ENCODE assay signal across 31 mouse cellular contexts in the genomic region with DNA sequence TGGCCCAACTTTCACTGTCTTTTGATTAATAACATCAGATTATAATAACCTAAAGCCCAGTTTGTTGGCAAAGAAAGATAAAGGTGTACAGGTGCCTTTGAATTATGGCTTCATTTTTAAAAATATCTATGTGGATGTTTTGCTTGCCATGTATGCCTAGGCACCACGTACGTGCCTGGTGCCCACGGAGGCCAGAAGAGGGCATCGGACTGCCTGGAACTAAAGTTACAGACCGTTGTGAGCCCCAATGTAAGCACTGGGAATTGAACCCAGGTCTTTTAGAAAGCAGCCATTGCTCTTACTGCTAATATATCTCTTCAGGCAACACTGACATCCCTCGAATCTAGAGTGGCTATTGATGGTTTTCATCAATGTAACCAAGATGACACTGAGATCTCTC. TPM values are rescaled to one million over a fixed set of nuclear protein-coding genes. Genes with fewer than 3 reads are reported as not detected.
DNase-seq lines count a peak whose midpoint lies in the region; ATAC-seq and TF ChIP-seq lines count a peak whose summit lies in the region.
"Had no signal": no experiment of that assay in that cellular context is flagged by ENCODE, and none has a peak within 500 bp of the region (broad histone marks: within the 10 kb centered on the region; RNA-seq: fewer than 3 reads in every experiment).

No protein-coding gene starts in this region.

- TF ChIP-seq EP300 in liver, embryonic 14.5 days (IDR thresholded peaks at IDR 0.05; ENCODE audit: low read depth) = no peak

- H3K27me3 ChIP-seq in thymus, adult 2 months (ENCODE audit: control insufficient read depth, insufficient read depth, low read length) = no peaks in the 10 kb centered on the region
- no peaks in the 10 kb centered on the region for H3K27me3 ChIP-seq in liver, embryonic 14.5 days (ENCODE audit: control insufficient read depth, insufficient read depth, low read length)
- no peaks in the 10 kb centered on the region for H3K27me3 ChIP-seq in forebrain, embryonic 11.5 days (ENCODE audit: control insufficient read depth, insufficient read depth, low read length)
- H3K27me3 ChIP-seq: forebrain, embryonic 15.5 days; heart, embryonic 15.5 days; midbrain, embryonic 13.5 days had no signal

- no peak overlapping the region for H3K4me3 ChIP-seq in thymus, adult 2 months (ENCODE audit: control insufficient read depth, insufficient read depth, low read length)
- no peak overlapping the region for H3K4me3 ChIP-seq in bone marrow, adult 2 months (replicated peaks; ENCODE audit: control insufficient read depth, low read depth, low read length)
- no peak overlapping the region for H3K4me3 ChIP-seq in liver, embryonic 14.5 days (ENCODE audit: insufficient read depth in 1 of 2, low read depth in 2 of 2, low read length in 2 of 2)
- H3K4me3 ChIP-seq in forebrain, embryonic 11.5 days (ENCODE audit: low read depth, low read length) = no peak overlapping the region
- H3K4me3 ChIP-seq: forebrain, embryonic 15.5 days; heart, embryonic 15.5 days; midbrain, embryonic 13.5 days had no signal

- TF ChIP-seq CTCF in thymus, adult 2 months (IDR thresholded peaks at IDR 0.05; ENCODE audit: borderline replicate concordance, control insufficient read depth, extremely low read depth, insufficient read depth, low read length, poor library complexity) = no peak
- peak; percentile 34; the same call in 1 of the 2 replicates for TF ChIP-seq CTCF in bone marrow, adult 2 months (IDR thresholded peaks at IDR 0.05; ENCODE audit: control insufficient read depth, insufficient read depth, low read length)
- TF ChIP-seq CTCF in liver, embryonic 14.5 days (IDR thresholded peaks at IDR 0.05; ENCODE audit: low read depth) = peak; percentile 53

- no peak for ATAC-seq in liver, embryonic 14.5 days (ENCODE audit: insufficient read depth)
- no peak for ATAC-seq in forebrain, embryonic 11.5 days (replicated peaks; ENCODE audit: low FRiP score)
- ATAC-seq in CD4-positive, CD25-positive, alpha-beta regulatory T cell, adult 4 months = no peak
- ATAC-seq: activated CD4-positive, CD25-positive, alpha-beta regulatory T cell, adult 4 months; forebrain, embryonic 15.5 days; hindbrain, embryonic 16.5 days; lung, postnatal 0 days; midbrain, embryonic 13.5 days had no signal

- peak; percentile 30 for DNase-seq in thymus, postnatal 4 days
- DNase-seq in thymus, adult 2 months = no peak
- DNase-seq in liver, embryonic 14.5 days (ENCODE audit: low read depth in 3 of 3, low spot score in 3 of 3) = no peak
- DNase-seq in forebrain, embryonic 11.5 days (ENCODE audit: low spot score) = no peak
- DNase-seq in kidney, adult 11 months = no peak
- DNase-seq: adrenal gland, adult 2 months; adrenal gland, postnatal 36 days; B cell, adult 2 months; cerebellum, adult 2 months; cerebellum, postnatal 14 days; gastrocnemius, postnatal 10 days; kidney, adult 9 months; kidney, postnatal 10 days; lung, adult 18-20 months; thymus, postnatal 36 days had no signal

- H3K9me3 ChIP-seq in liver, embryonic 14.5 days (ENCODE audit: control insufficient read depth, low read length) = no peaks in the 10 kb centered on the region
- H3K9me3 ChIP-seq in forebrain, embryonic 11.5 days (ENCODE audit: control insufficient read depth, low read length) = no peaks in the 10 kb centered on the region
- H3K9me3 ChIP-seq: forebrain, embryonic 15.5 days; heart, embryonic 15.5 days; midbrain, embryonic 13.5 days had no signal

- H3K4me1 ChIP-seq in thymus, adult 2 months (replicated peaks; ENCODE audit: control insufficient read depth, insufficient read depth, low read length) = peaks cover 7% of the 10 kb centered on the region
- peaks cover 4% of the 10 kb centered on the region for H3K4me1 ChIP-seq in bone marrow, adult 2 months (ENCODE audit: control insufficient read depth, insufficient read depth, low read length)
- H3K4me1 ChIP-seq in liver, embryonic 14.5 days (replicated peaks; ENCODE audit: control insufficient read depth in 2 of 2, insufficient read depth in 2 of 2, low read length in 1 of 2) = peaks cover 25 to 28% of the 10 kb centered on the region in 2 experiments
- H3K4me1 ChIP-seq in forebrain, embryonic 11.5 days (replicated peaks; ENCODE audit: control insufficient read depth, insufficient read depth, low read length) = no peaks in the 10 kb centered on the region

- H3K9ac ChIP-seq in liver, embryonic 14.5 days (replicated peaks) = no peak overlapping the region
- no peak overlapping the region for H3K9ac ChIP-seq in forebrain, embryonic 11.5 days (ENCODE audit: low read length)
- H3K9ac ChIP-seq: forebrain, embryonic 15.5 days; heart, embryonic 15.5 days; midbrain, embryonic 13.5 days had no signal

- 0 out of 2 replicates have a peak, but pooled peaks cover 3% of the 10 kb centered on the region for H3K36me3 ChIP-seq in thymus, adult 2 months (ENCODE audit: control insufficient read depth, insufficient read depth, low read length)
- peaks cover 5% of the 10 kb centered on the region; the same call in 1 of the 2 replicates for H3K36me3 ChIP-seq in liver, embryonic 14.5 days (replicated peaks; ENCODE audit: control insufficient read depth, insufficient read depth, low read depth)
- no peaks in the 10 kb centered on the region; the same call in 1 of the 2 replicates for H3K36me3 ChIP-seq in forebrain, embryonic 11.5 days (ENCODE audit: control insufficient read depth, insufficient read depth, low read length)
- H3K36me3 ChIP-seq: forebrain, embryonic 15.5 days; heart, embryonic 15.5 days; midbrain, embryonic 13.5 days had no signal

- WGBS in thymus, adult 2 months = 96% methylated on average over 6 of the region's 6 CpGs
- 81% methylated on average over 6 of the region's 6 CpGs for WGBS in bone marrow, adult 2 months
- WGBS in liver, embryonic 14.5 days (ENCODE audit: insufficient replicate concordance) = 83% methylated on average over 6 of the region's 6 CpGs
- 69% methylated on average over 6 of the region's 6 CpGs for WGBS in forebrain, embryonic 11.5 days

- H3K4me2 ChIP-seq in liver, embryonic 14.5 days (ENCODE audit: low read depth) = peak overlapping the region; percentile 8; the same call in 1 of the 2 replicates
- no peak overlapping the region for H3K4me2 ChIP-seq in forebrain, embryonic 11.5 days (ENCODE audit: low read depth, low read length, severe bottlenecking)
- H3K4me2 ChIP-seq: forebrain, embryonic 15.5 days; heart, embryonic 15.5 days; midbrain, embryonic 13.5 days had no signal

- no peak for TF ChIP-seq POLR2A in thymus, adult 2 months (IDR thresholded peaks at IDR 0.05; ENCODE audit: control insufficient read depth, extremely low read depth, insufficient read depth, low read length, poor library complexity)
- no peak for TF ChIP-seq POLR2A in bone marrow, adult 2 months (IDR thresholded peaks at IDR 0.05; ENCODE audit: borderline replicate concordance, control insufficient read depth, low read depth, low read length)

- H3K27ac ChIP-seq in thymus, adult 2 months (ENCODE audit: control insufficient read depth, insufficient read depth, low read length) = no peak overlapping the region
- H3K27ac ChIP-seq in bone marrow, adult 2 months (ENCODE audit: control insufficient read depth, insufficient read depth, low read depth, low read length, poor library complexity) = no peak overlapping the region
- no peak overlapping the region for H3K27ac ChIP-seq in liver, embryonic 14.5 days
- H3K27ac ChIP-seq in forebrain, embryonic 11.5 days (ENCODE audit: low read depth, low read length) = no peak overlapping the region
- H3K27ac ChIP-seq: forebrain, embryonic 15.5 days; heart, embryonic 15.5 days; macrophage; midbrain, embryonic 13.5 days had no signal

RNA-seq across cellular contexts. Expression of gene Gm20403, which starts 4.4 kb away (rescaled TPM):
- polyA plus RNA-seq in thymus, adult 2 months (2012; rRNA removed) = not detected in 2 replicates
- not detected in 2 replicates for polyA plus RNA-seq in bone marrow, adult 2 months (2011; ENCODE audit: insufficient read depth, insufficient read length, low replicate concordance, missing spikeins)
- not detected in 2 replicates for polyA plus RNA-seq in liver, embryonic 14.5 days (2012; rRNA removed)
- not detected in 2 replicates for polyA plus RNA-seq in liver, embryonic 14.5 days (2014; fragmentation: Nextera tagmentation; extraction: Ambion mirVana)
- polyA plus RNA-seq in forebrain, embryonic 11.5 days (2014; fragmentation: Nextera tagmentation; extraction: Ambion mirVana) = not detected in 2 replicates
- polyA plus RNA-seq in CD4-positive, CD25-positive, alpha-beta regulatory T cell, adult 4 months (2017; shearing (Covaris generic)) = not detected
- polyA plus RNA-seq: activated CD4-positive, CD25-positive, alpha-beta regulatory T cell, adult 4 months; adrenal gland, adult 2 months; cerebellum, adult 2 months; embryonic facial prominence, embryonic 11.5 days; forebrain, embryonic 15.5 days; gonadal fat pad, adult 2 months; heart, embryonic 15.5 days; hindbrain, embryonic 11.5 days; hindbrain, embryonic 16.5 days; intestine, embryonic 14.5 days; limb, embryonic 11.5 days; lung, postnatal 0 days; macrophage; midbrain, embryonic 13.5 days; neural tube, embryonic 14.5 days; stomach, embryonic 14.5 days had no signal

RNA-seq across cellular contexts. Expression of gene Baz1a, which starts 32.2 kb away (rescaled TPM):
- 9.6 and 11.0 TPM in 2 replicates for polyA plus RNA-seq in thymus, adult 2 months (2012; rRNA removed)
- polyA plus RNA-seq in bone marrow, adult 2 months (2011; ENCODE audit: insufficient read depth, insufficient read length, low replicate concordance, missing spikeins) = 34.0 and 40.3 TPM in 2 replicates
- polyA plus RNA-seq in liver, embryonic 14.5 days (2012; rRNA removed) = 9.6 and 17.7 TPM in 2 replicates
- polyA plus RNA-seq in liver, embryonic 14.5 days (2014; fragmentation: Nextera tagmentation; extraction: Ambion mirVana) = 26.4 and 28.0 TPM in 2 replicates
- 41.1 and 41.7 TPM in 2 replicates for polyA plus RNA-seq in forebrain, embryonic 11.5 days (2014; fragmentation: Nextera tagmentation; extraction: Ambion mirVana)
- polyA plus RNA-seq in CD4-positive, CD25-positive, alpha-beta regulatory T cell, adult 4 months (2017; shearing (Covaris generic)) = 10 to 100 TPM; 25.3 to 26.2 TPM
